Mouse (Mus musculus) myocyte (in vitro differentiated cells): ENCODE measurements around the gene Etv6. TPM values are rescaled to one million over a fixed set of nuclear protein-coding genes. Genes with fewer than 3 reads are reported as not detected.

Source experiments
- H3K27me3 ChIP-seq: one replicate; pipeline ENCODE4 v1.6.1; 2011; ENCODE audit not compliant: control insufficient read depth, insufficient read depth, insufficient read length
- H3K36me3 ChIP-seq: one replicate; pipeline ENCODE4 v1.6.1; 2011; ENCODE audit not compliant: control insufficient read depth, insufficient read depth
- H3K4me2 ChIP-seq: one replicate; pipeline ENCODE4 v1.6.1; 2011; ENCODE audit warnings: low read depth, control low read depth
- H3K4me3 ChIP-seq: one replicate; pipeline ENCODE4 v1.5.1; 2011; ENCODE audit warnings: mild to moderate bottlenecking, control low read depth, moderate library complexity
- H3K79me2 ChIP-seq: one replicate; pipeline ENCODE4 v1.6.1; 2011; ENCODE audit not compliant: control insufficient read depth, insufficient read depth
- H3ac ChIP-seq: one replicate; pipeline ENCODE4 v1.6.1; 2011; ENCODE audit not compliant: control insufficient read depth, insufficient read length
- CEBPB ChIP-seq: IDR thresholded peaks from 2 replicates; pipeline ENCODE4 v1.6.1; 2011; ENCODE audit warnings: mild to moderate bottlenecking, moderate library complexity; ENCODE audit not compliant: poor library complexity, insufficient read depth, severe bottlenecking
- E2F4 ChIP-seq: IDR thresholded peaks from one replicate; pipeline ENCODE4 v1.6.1; 2011; ENCODE audit warnings: mild to moderate bottlenecking, control low read depth, moderate library complexity; ENCODE audit not compliant: insufficient read depth
- MAX ChIP-seq: IDR thresholded peaks from one replicate; pipeline ENCODE4 v1.6.1; 2011; ENCODE audit warnings: low read depth, mild to moderate bottlenecking, control low read depth
- MYOD1 ChIP-seq, 3 experiments: IDR thresholded peaks; one replicate each; pipeline ENCODE4 v1.6.1; 2011; ENCODE audit warnings: control low read depth in 2 of 3, low read depth in 2 of 3, mild to moderate bottlenecking in 2 of 3, moderate library complexity in 1 of 3; ENCODE audit not compliant: insufficient read length in 2 of 3, control insufficient read depth in 1 of 3
- MYOG ChIP-seq, 3 experiments: IDR thresholded peaks; one replicate each; pipeline ENCODE4 v1.6.1; 2011; ENCODE audit warnings: control low read depth in 2 of 3, low read depth in 2 of 3, mild to moderate bottlenecking in 2 of 3; ENCODE audit not compliant: insufficient read length in 2 of 3, control insufficient read depth in 1 of 3, insufficient read depth in 1 of 3
- POLR2A ChIP-seq: IDR thresholded peaks from one replicate; pipeline ENCODE4 v1.6.1; 2011; ENCODE audit warnings: low read depth, mild to moderate bottlenecking, control low read depth, moderate library complexity; ENCODE audit not compliant: insufficient read length
- POLR2AphosphoS2 ChIP-seq: IDR thresholded peaks from one replicate; pipeline ENCODE4 v1.6.1; 2011; ENCODE audit warnings: low read depth, control low read depth; ENCODE audit not compliant: insufficient read length
- REST ChIP-seq: IDR thresholded peaks from one replicate; pipeline ENCODE4 v1.6.1; 2011; ENCODE audit warnings: mild to moderate bottlenecking, control low read depth, moderate library complexity; ENCODE audit not compliant: insufficient read depth, insufficient read length
- SRF ChIP-seq: IDR thresholded peaks from one replicate; pipeline ENCODE4 v1.6.1; 2011; ENCODE audit warnings: low read depth; ENCODE audit not compliant: control insufficient read depth, insufficient read length
- TCF12 ChIP-seq: IDR thresholded peaks from one replicate; pipeline ENCODE4 v1.6.1; 2011; ENCODE audit warnings: mild to moderate bottlenecking, control low read depth; ENCODE audit not compliant: poor library complexity, insufficient read depth, severe bottlenecking
- TCF3 ChIP-seq: IDR thresholded peaks from one replicate; pipeline ENCODE4 v1.6.1; 2011; ENCODE audit warnings: low read depth, control low read depth; ENCODE audit not compliant: insufficient read length
- USF1 ChIP-seq: IDR thresholded peaks from one replicate; pipeline ENCODE4 v1.6.1; 2011; ENCODE audit warnings: low read depth, mild to moderate bottlenecking, control low read depth, moderate library complexity
- polyA plus RNA-seq: library from polyadenylated mRNA; unstranded; fragments of >200 nt; fragmentation: generic; extraction: Trizol; gene quantifications from one replicate; pipeline ENCODE4 v1.2.1, GENCODE M21; 2012; ENCODE audit warnings: missing spikeins

Gene Etv6
- polyA plus RNA-seq, 1 experiment, result 6.8 TPM

DNA sequence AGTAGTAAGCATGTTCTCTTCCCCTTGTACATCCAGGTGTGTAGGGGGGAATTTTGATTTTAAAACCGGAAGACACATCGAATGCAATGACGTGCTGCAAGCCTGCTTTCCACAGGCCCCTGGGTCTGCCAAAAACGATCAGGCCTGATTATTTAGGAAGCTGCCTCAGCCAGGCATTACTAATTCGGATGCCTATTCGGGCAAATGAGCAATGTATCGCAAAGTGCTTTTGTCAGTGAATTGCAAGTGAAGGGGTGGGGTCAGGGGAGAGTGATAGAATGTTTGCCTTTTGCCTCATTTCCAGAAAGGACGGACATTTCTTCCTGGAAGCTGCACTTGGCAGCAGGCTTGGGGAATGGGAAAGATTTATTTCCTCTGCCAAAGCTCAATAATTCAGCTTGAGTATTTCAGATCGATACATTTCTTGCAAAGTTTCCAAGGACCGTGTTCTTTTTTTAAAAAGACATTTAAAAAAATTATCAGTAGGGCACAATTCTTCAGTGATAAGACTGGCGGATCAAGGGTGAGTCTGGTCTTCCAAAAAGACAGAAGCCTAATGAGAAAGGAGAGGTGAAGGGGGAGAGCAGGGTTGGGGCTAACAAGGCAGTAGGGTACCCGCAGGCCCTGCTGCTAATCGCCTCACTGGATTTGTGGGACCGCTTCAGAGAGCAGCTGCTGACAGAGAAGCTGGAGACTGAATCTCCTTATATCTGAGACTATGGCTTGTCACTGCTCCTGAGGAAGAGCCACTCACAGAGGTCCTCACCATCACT, 172.9 kb downstream of the Etv6 start:
- H3K4me2 ChIP-seq, result no peak overlapping the region
- H3K79me2 ChIP-seq, result no peaks in the 10 kb centered on the region
- H3ac ChIP-seq, result no peak overlapping the region
- H3K27me3 ChIP-seq, result no peaks in the 10 kb centered on the region
- no peak overlapping the region for H3K4me3 ChIP-seq
- TF ChIP-seq CEBPB (no peak), REST (no peak), MYOG (IDR thresholded peaks at IDR 0.05; ENCODE audit: control insufficient read depth in 1 of 3, insufficient read depth in 1 of 3, insufficient read length in 2 of 3, low read depth in 2 of 3) (no peak), MYOD1 (IDR thresholded peaks at IDR 0.05; ENCODE audit: control insufficient read depth in 1 of 3, insufficient read length in 2 of 3, low read depth in 2 of 3) (no peak), POLR2AphosphoS2 (no peak)
- H3K36me3 ChIP-seq, result no peaks in the 10 kb centered on the region

- Histone ChIP-seq H3K36me3 (no peaks in the 10 kb centered on the region), H3K27me3 (no peaks in the 10 kb centered on the region), H3K4me2 (no peak overlapping the region), H3ac (no peak overlapping the region), H3K79me2 (no peaks in the 10 kb centered on the region), H3K4me3 (no peak overlapping the region)
- TF ChIP-seq TCF12 (no peak), TCF3 (no peak), REST (no peak), POLR2AphosphoS2 (no peak), E2F4 (no peak), CEBPB (no peak), SRF (no peak), MAX (no peak), POLR2A (no peak), MYOD1 (IDR thresholded peaks at IDR 0.05; ENCODE audit: control insufficient read depth in 1 of 3, insufficient read length in 2 of 3, low read depth in 2 of 3) (no peak), MYOG (IDR thresholded peaks at IDR 0.05; ENCODE audit: control insufficient read depth in 1 of 3, insufficient read depth in 1 of 3, insufficient read length in 2 of 3, low read depth in 2 of 3) (no peak), USF1 (no peak)
Observed at GRCm38 (mm10) chr6:134210675-134211457, 175.4 kb downstream of the Etv6 start.

GRCm38 (mm10) chr6:134211458-134211776, 175.9 kb downstream of the Etv6 start:
- Histone ChIP-seq H3ac (no peak overlapping the region), H3K4me2 (no peak overlapping the region), H3K36me3 (no peaks in the 10 kb centered on the region), H3K4me3 (no peak overlapping the region), H3K27me3 (no peaks in the 10 kb centered on the region), H3K79me2 (no peaks in the 10 kb centered on the region)
- no peak for TF ChIP-seq MYOD1 (IDR thresholded peaks at IDR 0.05; ENCODE audit: control insufficient read depth in 1 of 3, insufficient read length in 2 of 3, low read depth in 2 of 3)
- no peak for TF ChIP-seq E2F4
- no peak for TF ChIP-seq MAX
- TF ChIP-seq USF1, result no peak
- TF ChIP-seq POLR2A, result no peak
- no peak for TF ChIP-seq TCF3
- no peak for TF ChIP-seq SRF
- no peak for TF ChIP-seq TCF12
- TF ChIP-seq MYOG (IDR thresholded peaks at IDR 0.05; ENCODE audit: control insufficient read depth in 1 of 3, insufficient read depth in 1 of 3, insufficient read length in 2 of 3, low read depth in 2 of 3), result no peak
- TF ChIP-seq POLR2AphosphoS2, result no peak
- TF ChIP-seq REST, result no peak
- no peak for TF ChIP-seq CEBPB

- Histone ChIP-seq H3K27me3 (no peaks in the 10 kb centered on the region), H3K36me3 (no peaks in the 10 kb centered on the region), H3K4me3 (no peak overlapping the region), H3K79me2 (no peaks in the 10 kb centered on the region), H3ac (no peak overlapping the region), H3K4me2 (no peak overlapping the region)
- no peak for TF ChIP-seq MYOG (IDR thresholded peaks at IDR 0.05; ENCODE audit: control insufficient read depth in 1 of 3, insufficient read depth in 1 of 3, insufficient read length in 2 of 3, low read depth in 2 of 3)
- TF ChIP-seq TCF3, result no peak
- no peak for TF ChIP-seq USF1
- no peak for TF ChIP-seq MAX
- TF ChIP-seq E2F4, result no peak
- TF ChIP-seq POLR2AphosphoS2, result no peak
- no peak for TF ChIP-seq SRF
- TF ChIP-seq CEBPB, result no peak
- TF ChIP-seq TCF12, result no peak
- no peak for TF ChIP-seq MYOD1 (IDR thresholded peaks at IDR 0.05; ENCODE audit: control insufficient read depth in 1 of 3, insufficient read length in 2 of 3, low read depth in 2 of 3)
- no peak for TF ChIP-seq REST
- no peak for TF ChIP-seq POLR2A
Observed at GRCm38 (mm10) chr6:134217747-134218146, 182.2 kb downstream of the Etv6 start.
